Mouse (Mus musculus): ENCODE measurements around the gene D8Ertd738e.

D8Ertd738e gene

GRCm38 (mm10) chr8:84202938-84203917, 46.3 kb downstream of the D8Ertd738e start:
- peak; percentile 75 to 76 for DNase-seq (ENCODE audit: low read depth in 2 of 2, low spot score in 2 of 2)

- DNase-seq (ENCODE audit: low read depth in 2 of 2, low spot score in 2 of 2): no peak
These were observed 47.1 kb downstream of the D8Ertd738e start for GRCm38 (mm10) chr8:84202466-84202865.

- peak in 1 of 2 experiments; percentile 38 for DNase-seq (ENCODE audit: low read depth in 2 of 2, low spot score in 2 of 2)
These were observed 47.8 kb downstream of the D8Ertd738e start for GRCm38 (mm10) chr8:84201545-84202245.

DNA sequence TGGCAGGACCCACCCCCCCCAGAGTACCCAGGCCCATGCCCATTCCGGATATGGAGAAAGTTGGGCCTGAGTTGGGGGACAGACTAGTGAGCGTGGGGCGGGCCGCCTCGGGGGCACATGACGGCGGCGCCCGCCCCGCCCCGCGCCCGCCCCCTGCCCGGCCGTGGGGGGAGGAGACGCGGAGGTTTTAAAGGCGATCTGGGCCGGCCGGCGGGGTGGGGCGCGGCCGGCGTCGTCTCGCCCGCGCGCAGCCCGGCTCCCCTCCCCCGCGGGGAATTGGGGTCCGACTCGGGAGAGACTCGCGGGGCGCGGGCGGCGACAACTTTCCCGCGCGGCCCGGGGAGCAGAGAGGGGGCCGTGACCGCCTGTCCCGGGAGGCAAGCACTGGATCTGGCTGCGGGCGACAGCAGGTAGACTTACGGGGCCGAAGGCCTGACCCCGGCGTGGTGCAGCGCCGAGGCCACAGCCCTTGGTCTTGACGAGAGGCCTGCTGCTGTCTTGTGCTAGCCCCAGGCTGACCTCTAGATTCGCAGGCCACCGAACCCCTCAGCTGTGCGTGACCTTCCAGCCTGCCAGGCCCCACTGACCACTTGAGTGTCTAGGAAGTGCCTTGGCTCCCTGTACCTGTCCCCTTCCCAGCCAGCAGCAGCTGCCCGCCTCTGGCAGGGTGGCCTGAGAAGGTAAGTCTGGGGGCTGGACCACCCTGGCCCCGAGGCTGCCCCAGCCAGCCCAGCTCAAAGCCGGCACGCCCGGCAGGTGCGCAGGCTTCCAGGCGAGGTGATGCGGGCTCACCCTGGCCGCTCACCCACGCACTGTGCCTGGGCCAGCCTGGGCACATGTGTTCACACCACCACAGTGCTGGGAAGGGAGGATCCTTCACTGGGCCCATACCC, 48.6 kb downstream of the D8Ertd738e start:
- DNase-seq (ENCODE audit: low read depth in 2 of 2, low spot score in 2 of 2): peak in 1 of 2 experiments; percentile 24

GRCm38 (mm10) chr8:84200126-84200555, 49.4 kb downstream of the D8Ertd738e start:
- no peak for DNase-seq (ENCODE audit: low read depth in 2 of 2, low spot score in 2 of 2)

- DNase-seq (ENCODE audit: low read depth in 2 of 2, low spot score in 2 of 2): peak in 1 of 2 experiments; percentile 25
These were observed 50.0 kb downstream of the D8Ertd738e start for GRCm38 (mm10) chr8:84199348-84200125.

GRCm38 (mm10) chr8:84198871-84199270, 50.6 kb downstream of the D8Ertd738e start:
- no peak for DNase-seq (ENCODE audit: low read depth in 2 of 2, low spot score in 2 of 2)

DNA sequence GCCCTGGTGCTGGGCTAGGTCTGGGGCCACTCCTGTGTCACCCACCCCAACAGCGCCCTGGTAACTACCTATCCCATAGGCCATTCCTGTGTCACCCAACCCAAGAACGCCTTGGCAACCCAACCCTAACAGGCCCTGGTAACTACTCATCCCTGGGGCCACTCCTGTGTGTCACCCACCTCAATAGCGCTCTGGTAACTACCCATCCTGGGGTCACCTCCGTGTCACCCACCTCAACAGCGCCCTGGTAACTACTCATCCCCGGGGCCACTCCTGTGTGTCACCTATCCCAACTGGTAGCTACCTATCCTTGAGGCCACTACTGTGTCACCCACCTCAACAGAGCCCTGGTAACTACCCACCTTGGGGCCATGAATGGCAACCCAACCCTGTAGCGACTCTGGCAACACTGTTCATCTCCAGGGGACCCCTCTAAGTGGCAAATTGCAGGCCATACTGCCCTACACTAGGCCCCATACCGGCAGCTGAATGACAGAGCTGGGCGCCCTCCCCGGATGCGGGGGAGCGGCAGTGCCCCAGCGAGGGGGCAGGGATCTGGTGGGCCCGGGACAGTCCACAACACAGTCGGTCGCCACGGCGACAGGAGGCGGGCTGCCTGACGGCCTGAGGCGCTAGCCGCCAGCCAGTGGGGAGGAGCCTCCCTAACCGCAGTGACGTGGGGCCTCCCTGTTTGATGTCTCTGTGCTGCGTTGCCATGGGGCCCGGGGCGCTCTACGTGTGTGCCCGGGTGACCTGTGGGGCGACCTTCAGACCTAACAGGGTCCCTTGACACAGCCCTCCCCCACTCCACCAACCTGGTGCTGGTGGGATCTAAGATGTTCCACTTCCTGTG, 51.4 kb downstream of the D8Ertd738e start:
- DNase-seq (ENCODE audit: low read depth in 2 of 2, low spot score in 2 of 2): peak; percentile 100

DNA sequence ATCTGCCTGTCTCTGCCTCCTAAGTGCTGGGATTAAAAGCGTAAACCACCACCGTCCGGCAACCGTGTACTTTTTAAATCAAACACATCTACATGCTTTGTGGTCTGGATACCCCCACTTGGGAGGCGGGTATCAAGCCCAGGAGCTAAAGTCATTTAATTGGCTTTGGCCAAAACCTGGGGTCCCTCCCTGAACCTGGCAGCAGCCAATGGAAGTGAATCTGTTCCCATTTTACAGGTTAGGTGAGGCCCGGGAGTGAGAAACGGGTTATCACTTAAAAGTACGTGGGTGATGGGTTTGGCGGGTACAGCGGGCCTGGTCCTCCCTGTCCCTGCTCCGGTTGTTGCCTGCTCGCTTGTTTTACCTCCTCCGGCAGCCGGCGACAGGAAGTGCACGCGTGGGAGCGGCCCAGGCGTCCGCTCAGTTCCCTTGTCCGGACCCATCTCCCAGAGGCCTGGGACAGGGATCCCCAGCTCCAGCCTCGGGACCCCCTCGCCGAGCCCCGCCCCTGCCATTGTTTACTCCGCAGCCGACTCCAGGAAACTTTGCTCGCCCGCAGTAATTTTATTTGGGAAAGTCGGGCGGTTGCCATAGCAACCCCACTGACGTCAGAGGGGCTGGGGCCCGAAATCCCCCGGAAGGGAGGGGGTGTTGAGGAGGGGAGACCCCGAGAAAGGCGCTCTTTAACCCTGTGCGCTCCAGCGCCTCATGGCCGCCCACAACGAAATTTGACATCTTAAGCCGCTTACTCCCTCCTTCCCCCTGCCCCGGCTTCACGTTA, 52.2 kb downstream of the D8Ertd738e start:
- DNase-seq (ENCODE audit: low read depth in 2 of 2, low spot score in 2 of 2): peak; percentile 73 to 87

All from CD8-positive naive resting alpha-beta T cell, adult 2 months (primary cell).